Mouse (Mus musculus) spleen, postnatal 36 days (tissue): ENCODE data around the gene Pigx.

Experiments
- DNase-seq, 2 experiments: peaks; one replicate each; pipeline ENCODE4 v3.0.0; 2022; ENCODE audit warnings: low spot score in 2 of 2, mixed read lengths in 1 of 2

Gene Pigx

DNA sequence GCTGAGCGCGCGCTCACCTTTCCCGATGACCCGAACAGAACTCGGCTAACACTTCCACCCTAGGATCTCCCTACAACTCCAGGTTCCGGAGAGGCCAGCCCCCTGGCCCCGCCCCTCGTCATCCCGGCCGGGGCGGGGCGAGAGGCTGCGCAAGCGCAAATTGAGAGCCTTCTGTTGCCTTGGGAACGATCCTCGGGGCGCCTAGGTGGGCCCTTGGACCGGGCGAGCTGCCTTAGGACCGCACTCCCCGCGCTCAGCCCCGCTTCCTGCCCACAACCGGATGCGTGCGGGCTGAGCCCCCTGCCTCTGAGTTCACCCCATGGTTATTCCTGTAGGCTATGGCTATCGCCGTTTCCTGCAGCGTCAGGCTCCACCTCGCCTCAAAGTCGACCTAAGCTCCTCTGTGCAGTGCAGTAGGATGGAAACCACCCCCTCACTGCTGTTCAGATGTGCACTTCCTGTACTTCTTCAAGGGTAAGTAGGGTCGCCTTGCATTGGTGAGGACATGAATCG lies at the start of gene Pigx, which contains the start of gene Cep19:
TSS of gene Pigx (minus strand) at position 103 of the 513 bp plus-strand sequence.
TSS of gene Cep19 (plus strand) at position 163 of the 513 bp plus-strand sequence.
- DNase-seq, result peak; percentile 83 to 88

DNA sequence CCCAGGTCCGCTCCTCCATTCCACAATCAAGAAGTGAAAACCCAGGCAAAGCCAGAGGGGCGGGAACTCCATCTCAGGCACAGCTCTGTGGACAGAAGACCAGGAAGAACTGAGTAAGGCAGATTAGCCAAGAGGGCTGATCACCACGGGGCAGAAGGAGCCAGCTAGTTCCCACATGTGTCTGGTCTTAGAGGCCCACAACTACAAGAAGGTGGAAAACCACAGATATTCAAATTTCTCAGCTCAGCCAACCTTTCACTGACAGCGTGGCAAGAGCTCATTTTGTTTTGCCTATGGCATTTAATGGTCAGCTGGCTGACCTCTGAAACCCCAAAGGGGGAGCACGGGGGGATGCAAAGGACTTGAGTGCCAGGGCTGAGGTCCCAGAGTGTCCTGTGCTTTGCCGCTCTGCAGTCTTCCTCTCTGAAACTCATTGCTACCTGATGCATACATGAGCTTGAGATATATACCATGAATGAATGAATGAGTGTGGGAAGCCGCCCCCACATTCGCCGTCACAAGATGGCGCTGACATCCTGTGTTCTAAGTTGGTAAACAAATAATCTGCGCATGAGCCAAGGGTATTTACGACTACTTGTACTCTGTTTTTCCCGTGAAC lies 48.2 kb upstream of the Pigx start:
- no peak for DNase-seq

DNA sequence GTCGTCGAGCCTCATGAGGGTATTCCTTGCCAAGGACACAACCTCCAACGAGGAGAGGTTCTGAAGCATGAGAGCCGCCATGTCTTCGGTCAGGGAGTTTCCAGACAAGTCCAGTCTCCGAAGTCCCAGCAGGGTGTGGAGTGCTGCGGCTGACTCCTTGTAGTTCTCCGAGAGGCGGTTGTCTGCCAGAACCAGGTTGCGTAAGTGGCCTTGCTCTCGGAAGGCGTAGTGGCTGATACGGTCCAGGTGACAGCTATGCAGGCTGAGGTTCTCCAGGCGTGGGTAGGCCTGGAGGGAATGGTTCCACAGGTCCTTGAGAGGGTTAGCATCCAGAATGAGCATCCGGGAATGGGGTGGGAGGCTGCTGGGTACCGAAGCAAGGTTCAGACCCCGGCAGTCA lies 45.1 kb upstream of the Pigx start:
- no peak for DNase-seq

DNA sequence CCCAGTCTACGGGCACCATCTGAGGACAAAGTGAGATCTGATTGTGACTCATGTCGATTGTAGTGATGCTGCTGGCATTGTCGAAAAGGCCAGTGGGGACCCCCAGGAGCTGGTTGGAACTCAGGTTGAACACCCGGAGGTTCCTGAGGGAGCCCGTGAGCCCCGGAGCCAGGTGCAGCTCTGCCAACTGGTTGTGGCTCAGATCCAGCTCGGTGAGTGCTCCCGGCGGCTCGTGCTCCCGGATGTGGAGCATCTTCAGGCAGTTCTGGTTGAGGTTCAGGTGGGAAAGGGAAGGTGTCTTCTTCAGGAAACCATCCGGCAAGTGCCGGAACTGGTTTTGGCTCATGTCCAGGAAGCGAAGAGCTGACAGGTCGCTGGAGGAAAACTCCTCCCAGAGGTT lies 44.2 kb upstream of the Pigx start:
- no peak for DNase-seq

DNA sequence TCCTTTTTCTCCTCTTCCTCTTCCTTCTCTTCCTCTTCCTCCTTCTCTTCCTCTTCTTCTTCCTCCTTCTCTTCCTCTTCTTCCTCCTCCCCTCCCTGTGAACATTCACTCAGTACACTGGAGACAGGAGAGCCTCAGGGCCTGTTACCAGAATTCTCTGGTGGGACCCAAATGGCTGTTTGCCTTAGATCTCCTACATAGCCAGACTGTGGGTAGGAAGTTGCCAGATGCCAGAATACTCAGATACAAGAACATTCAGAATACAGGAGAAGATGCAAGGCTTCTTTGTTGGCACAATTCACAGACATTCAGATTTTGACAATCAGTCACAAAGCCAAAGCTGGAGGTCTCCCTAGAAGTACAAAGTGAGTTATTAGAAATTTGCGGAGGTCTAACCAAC lies 39.4 kb upstream of the Pigx start:
- DNase-seq, result no peak

DNA sequence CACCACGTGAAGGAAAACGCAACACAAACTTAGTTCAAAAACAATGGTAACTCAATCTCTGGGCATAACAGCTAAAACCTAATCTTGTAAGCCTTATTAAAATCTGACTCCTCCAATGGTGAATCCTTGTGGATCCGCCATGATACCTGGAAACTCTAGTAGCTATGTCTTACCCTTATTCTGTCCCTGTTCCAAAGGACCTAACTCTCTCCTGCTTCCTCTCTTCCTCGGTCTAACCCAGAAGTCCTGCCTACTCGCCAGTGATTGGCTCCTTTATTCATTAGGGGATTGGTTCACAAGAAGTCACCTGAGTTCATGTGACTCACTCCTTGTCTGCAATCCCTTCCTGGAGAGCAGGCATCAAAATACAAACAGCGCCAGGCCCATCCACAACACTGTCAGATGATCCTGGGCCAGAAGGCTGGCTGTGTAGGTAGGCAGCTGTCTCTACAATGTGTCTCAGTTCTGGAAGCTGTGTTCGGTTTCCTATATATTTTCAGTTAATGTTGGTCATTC lies 36.4 kb upstream of the Pigx start:
- no peak for DNase-seq

DNA sequence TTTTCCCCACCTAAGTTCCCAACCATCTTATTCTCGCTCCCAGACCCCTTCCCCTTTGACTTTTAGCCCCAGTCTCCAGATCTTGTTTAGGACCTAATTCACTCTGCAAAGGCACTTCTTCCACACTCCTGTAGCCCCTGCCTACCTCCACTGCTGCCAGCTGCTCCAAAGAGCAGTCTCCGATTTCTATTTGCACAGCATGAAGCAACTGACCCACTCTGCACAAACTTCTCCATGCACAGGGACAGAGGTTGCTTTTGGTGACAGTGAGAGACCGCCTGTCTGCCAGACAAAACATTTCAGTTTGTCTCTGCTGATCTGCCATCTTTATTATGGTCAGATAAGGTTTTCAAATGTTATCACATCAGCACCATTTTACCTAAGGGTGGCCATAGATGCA lies 33.6 kb upstream of the Pigx start:
- no peak for DNase-seq

DNA sequence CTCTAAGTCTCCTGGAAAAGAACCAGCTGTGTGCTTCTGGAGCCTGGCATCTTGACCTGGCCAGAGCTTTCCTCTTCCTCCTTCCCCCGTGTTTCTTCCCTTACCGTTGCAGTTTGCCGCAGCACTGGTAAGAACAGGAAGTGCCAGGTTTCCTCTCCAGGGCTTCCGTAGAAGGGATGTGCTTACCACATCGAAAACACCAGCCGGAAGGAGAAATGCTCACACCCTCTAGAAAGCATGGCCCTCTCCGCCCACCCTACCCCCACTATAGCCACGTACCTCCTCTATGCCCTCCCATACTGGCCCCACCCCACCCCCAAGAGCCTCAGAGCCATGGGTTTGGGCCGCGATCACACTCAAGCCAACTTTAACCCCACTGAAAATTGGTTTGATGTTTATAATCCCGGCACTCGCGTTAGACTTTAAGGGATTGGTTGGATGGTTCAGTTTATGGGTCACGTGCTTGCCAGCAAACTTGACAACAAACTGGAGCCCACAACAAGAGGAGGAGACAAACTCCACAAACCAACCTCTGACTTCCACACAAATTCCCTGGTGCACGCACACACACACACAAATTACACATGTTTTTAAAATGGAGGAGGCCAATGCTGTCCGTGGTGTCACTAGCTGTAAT lies 30.8 kb upstream of the Pigx start:
- peak; percentile 80 to 84 for DNase-seq

DNA sequence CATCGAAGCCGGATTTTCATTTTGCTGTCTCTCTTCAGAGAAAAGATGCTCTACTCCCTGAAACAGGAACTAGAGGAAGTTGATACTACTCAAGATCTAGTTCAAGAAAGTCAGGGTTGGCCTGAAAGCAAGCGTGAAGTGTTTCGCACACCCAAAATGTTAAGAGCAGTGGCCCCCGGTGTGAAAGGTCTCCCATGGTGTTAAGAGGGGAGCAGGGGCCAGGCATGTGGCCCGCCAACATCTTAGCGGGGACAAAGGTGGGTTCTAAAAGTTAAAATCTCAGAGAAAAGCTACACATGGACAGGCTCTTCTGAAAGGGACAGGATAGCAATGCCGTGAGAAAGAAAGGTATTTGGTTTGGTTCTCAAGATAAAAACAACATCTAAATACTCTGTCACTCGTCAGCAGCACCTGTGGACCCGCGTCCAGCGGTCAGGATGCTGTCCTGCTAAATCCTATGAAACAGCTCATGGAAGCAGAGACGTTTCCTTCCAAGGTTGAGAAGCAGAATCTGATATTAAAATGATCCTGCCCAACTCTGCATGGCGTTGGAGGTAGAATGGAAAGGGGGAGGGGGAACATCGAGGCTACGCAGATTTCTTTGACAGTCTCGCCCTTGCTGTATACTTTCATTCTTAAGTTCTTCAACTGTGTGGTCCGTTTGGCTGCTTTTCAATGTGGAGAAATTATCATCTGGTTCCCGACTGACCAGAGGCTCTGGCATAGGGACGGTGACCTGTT lies 30.1 kb upstream of the Pigx start:
- peak; percentile 50 to 69 for DNase-seq

DNA sequence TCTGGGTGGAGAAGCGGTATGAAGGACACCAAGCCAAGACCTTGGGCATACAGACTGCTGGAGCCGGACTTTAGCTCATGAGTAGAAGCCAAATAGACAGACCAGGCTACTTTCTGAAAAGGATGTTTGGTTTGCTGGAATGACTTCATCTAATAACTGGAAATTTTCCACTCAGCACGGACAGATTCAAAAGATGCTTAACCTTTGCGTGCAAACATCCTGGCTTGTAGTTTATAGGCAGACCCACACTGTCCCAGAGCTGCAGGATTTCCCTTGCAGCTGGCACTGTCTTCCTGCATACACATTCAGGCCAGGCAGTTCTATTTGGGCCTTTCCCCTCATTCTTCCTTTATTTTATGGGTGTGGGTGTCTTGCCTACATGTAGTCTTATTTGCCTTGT lies 27.5 kb upstream of the Pigx start:
- DNase-seq, result no peak

DNA sequence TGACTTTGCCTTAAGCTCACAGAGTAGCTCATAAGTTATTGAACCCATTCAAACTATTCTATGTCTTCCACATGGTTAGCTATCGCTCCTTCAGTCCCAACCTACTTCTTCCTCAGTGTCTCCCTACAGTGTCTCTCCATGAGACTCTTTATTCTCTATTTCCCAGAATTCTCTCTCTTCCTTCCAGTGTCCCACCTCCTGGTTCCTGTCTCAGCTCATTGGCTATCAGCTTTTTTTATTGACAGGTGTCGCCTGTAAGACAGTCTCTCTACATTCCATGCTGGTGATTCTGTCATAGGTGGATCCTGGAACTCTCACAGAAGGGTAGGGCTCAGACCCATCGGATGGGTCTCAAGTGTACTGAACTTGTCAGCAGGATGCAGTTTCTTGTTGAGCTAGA lies 25.8 kb upstream of the Pigx start:
- DNase-seq, result no peak

DNA sequence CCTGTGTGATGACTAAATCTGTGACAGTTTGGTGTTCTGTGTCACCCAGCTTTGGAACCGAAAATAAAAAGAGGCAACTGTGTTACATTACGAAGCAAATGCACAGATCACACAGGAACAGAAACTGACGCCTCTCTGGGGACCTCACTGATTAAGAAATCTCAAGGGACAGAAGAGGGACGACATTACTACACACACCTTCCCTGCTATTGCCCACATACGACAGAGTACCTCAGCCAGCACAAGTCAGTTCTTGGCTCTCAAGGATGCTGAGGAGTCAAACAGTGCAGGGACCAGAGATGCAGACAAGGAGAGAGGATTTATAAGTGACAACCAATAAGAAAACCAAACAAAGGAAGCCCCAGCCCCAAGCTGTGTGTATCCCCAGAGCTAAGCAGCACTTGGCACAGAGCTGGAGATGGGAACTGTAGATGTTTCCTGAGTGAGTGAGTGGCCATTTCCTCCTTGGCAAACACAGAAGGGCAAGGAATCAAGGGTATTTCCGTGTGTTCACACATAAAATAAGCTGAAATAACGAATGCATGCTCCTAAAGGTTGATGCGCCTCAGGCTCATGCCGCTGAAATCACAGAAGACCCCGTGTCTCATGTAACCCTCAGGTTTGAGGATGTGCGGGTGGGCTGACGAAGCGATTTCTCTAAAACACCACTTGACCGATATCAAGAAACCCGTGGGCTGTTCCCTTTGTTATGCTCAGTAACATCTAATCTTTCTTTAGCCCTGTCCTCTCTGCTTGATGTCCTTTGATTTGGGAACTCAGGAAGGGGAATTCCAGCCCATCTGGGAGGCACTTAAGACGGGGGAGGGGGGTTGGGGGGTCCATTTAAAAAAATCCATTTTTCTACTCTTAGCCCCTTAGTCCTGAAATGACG lies 25.1 kb upstream of the Pigx start:
- DNase-seq, result peak; percentile 84 to 88

DNA sequence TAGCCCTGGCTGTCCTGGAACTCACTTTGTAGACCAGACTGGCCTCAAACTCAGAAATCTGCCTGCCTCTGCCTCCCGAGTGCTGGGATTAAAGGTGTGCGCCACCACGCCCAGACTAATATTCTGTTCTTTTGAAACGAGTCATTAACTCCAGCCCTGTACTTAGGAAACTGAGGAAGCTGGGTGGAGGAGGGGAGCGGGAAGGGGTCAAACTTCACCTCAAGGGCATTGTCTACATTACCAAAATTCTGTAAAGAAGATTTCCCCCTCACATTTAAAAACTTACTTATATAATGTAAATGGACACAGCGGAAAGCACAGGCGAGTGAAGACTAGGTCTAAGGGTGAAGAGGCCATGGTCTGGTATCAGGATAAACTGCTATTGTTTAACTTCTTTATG lies 24.5 kb upstream of the Pigx start:
- no peak for DNase-seq

DNA sequence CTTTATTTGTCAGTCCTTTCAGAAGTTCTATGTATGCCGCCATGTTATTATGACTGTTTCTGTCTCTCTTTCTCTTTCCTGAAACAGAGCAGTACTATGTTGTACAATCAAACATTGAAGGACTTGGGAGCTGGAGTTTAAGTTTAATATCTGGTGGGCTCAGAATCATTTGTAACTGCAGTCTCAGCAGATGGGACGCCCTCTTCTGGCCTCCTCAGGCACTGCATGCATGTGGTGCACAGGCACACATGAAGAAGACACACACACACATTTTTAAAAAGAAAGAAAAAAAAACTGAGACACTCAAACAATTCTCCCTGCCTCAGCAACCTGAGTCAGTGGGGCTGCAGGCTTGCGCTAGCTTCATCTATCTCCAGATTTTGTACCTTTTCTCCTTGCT lies 20.9 kb upstream of the Pigx start:
- no peak for DNase-seq

DNA sequence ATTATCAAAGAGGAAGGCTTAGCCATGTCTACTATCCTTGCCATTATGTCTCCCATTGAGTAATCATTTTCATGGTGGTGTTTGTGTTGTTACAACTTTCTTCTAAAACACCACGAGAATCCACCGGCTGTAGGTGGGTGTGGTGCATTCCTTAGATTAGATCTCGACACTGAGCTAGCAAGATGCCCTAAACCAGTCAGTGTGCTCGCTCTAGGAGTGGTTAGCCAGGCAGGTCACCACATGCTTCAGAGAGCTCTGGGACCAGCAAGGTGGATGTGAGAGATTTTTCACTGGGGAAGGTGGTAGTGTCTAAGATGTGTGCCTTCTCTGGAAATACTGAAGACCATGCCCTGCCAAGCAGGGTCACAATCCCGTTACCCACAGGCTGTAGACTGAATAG lies 16.6 kb upstream of the Pigx start:
- no peak for DNase-seq

DNA sequence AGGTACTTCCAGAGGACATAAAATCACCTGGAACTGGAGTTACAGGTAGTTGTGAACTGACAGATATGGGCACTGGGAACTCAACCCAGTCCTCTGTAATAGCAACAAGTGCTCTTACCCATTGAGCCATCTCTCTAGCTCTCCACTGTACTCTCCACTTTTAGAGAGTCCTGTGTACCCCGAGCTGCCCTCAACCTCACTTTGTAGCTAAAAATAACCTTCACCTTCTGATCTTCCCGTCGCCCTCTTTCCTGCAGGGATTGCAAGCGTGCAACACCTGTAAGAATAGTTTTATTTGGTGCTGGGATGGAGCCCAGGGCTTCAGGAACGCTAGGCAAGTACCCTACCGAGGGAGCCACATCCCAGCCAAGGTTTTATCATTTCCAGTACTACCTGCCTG lies 16.2 kb upstream of the Pigx start:
- DNase-seq, result no peak

DNA sequence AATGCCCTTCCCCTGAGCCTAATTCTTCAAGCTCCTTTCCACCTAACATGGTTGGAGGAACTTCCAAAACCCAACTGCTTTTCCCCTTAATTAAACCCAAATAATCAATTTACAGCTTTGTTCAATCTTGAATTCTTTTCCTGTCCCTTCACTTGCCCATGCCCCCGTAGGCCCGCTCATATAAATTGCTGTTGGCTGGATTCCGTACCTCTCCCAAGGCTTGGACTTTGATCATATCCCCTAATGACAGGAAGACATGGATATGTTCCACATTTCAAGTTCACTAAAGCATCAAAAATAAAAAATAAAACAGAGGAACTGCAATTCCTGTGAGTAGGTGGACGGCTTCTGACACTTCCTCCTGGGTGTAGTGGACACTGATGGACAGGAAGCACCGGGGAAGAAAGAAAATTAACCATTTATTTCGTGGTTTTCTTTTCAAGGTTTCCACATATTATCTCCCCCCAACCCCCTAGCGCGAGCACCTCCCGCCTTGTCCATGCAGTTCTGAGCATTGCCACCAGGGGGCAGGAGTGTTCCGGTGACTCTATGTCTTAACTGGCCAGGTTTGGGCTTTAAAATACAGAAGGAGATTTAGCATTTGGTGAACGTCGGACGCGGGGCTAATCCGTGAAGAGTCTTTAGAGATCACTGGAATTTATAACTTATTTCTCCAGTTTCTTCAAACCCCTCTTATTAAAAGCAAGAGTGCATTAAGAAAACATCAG lies 15.6 kb upstream of the Pigx start:
- peak; percentile 75 to 82 for DNase-seq

DNA sequence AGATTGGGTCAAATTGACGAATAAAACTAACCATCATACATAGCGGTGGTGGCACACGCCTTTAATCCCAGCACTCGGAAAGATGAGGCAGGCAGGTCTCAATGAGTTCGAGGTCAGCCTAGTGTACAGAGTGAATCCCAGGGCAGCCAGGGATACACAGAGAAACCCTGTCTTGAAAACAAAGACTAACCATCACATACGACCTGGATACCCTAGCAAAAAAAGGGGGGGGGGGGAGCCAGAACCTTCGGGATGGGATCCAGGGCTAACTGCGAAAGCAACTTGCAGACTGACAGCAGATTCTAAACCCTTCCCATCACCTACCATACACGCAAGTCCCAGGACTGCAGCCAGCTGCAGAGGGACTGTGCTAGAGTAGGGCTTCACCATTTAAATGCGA lies 14.9 kb upstream of the Pigx start:
- no peak for DNase-seq

DNA sequence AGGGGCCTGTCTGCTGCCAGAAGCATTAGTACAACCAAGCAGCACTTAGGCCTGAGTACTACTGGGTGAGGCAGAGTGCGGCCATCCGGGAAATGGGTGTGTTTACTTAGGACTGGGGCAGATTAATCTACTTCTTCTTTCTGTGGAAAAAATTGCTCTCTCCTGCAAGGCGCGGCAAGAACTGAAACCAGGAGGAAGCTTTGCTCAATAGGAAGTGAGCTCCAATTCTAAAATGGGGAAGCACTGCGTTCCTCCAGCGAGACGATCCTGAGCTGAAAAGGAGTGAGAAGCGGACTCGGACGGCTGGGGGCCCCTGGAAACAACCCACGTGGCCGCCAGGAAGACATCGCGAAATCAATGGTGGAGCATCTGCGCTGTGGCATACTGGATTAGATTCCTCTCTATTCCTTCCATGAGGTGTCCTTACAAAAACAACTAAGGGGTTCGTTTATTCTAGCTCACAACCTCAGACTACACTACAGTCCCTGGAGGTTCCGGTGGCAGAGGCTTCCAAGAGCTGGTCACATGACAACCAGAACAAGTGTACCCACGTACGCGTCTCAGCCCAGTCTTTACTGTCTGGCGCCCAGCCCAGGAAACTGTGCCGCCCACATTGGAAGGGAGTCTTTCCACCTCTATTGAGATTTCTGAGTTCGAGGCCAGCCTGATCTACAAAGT lies 14.1 kb upstream of the Pigx start:
- peak; percentile 82 for DNase-seq

DNA sequence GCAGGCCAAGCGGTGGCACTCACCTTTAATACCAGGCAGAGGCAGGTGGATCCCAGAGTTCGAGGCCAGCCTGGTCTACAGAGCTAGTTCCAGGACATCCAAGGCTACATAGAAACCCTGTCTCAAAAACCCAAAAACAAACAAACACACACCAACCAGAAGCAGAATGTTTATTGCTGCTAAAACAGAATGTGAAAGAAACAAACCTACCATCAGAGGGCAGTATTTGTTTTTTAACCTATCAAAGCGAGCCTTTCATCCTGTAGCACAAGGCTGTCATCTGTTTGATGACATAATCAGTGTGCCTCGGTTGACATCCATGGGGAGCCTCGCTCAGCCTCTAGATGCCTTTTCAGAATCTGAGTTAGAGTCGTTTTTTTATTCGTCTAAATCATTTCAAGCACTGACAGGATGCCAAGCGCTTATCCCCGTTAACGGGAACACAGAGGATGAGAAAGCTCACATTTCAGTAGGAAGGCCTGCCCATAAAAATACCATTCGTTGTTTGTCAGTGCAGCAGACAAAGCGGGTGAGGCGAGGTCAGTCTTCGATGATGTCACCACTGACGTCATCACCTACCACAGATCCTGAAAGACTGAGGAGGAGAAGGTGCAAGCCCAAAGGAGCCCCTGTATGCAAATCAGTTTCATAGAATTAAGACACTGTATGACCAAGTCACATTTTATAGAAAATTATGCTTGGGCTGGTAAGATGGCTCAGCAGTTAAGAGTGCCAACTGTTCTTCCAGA lies 11.6 kb upstream of the Pigx start:
- no peak for DNase-seq
